ENCODE assay signal across 8 mouse cellular contexts in genomic region chr11:106787131-106788025, GRCm38 (mm10). TPM values are rescaled to one million over a fixed set of nuclear protein-coding genes. Genes with fewer than 3 reads are reported as not detected.
DNase-seq lines count a peak whose midpoint lies in the region; ATAC-seq and TF ChIP-seq lines count a peak whose summit lies in the region.

No protein-coding gene starts in this region.

- under 1% methylated on average over 65 of the region's 65 CpGs for WGBS in forebrain, embryonic 15.5 days
- under 1% methylated on average over 65 of the region's 65 CpGs for WGBS in lung, adult 2 months
- WGBS in neural tube, embryonic 15.5 days = under 1% methylated on average over 65 of the region's 65 CpGs

- peaks cover 44% of the 10 kb centered on the region for H3K36me3 ChIP-seq in forebrain, embryonic 15.5 days
- peaks cover 39% of the 10 kb centered on the region for H3K36me3 ChIP-seq in neural tube, embryonic 15.5 days

- H3K9me3 ChIP-seq in forebrain, embryonic 15.5 days = no peaks in the 10 kb centered on the region
- H3K9me3 ChIP-seq in neural tube, embryonic 15.5 days (replicated peaks) = no peaks in the 10 kb centered on the region

- H3K27ac ChIP-seq in forebrain, embryonic 15.5 days (replicated peaks) = peak overlapping the region; percentile 99
- H3K27ac ChIP-seq in layer of hippocampus, adult 2 months = peak overlapping the region; percentile 100
- peak overlapping the region; percentile 100 for H3K27ac ChIP-seq in neural tube, embryonic 15.5 days (replicated peaks)

- H3K4me1 ChIP-seq in forebrain, embryonic 15.5 days = peaks cover 45% of the 10 kb centered on the region
- H3K4me1 ChIP-seq in lung, adult 2 months (ENCODE audit: control insufficient read depth, insufficient read depth, low read length) = peaks cover 5% of the 10 kb centered on the region
- peaks cover 47% of the 10 kb centered on the region for H3K4me1 ChIP-seq in neural tube, embryonic 15.5 days

- peak overlapping the region; percentile 94 for H3K4me3 ChIP-seq in forebrain, embryonic 15.5 days
- peak overlapping the region; percentile 89 for H3K4me3 ChIP-seq in layer of hippocampus, adult 2 months
- peak overlapping the region; percentile 93 for H3K4me3 ChIP-seq in lung, adult 2 months (replicated peaks; ENCODE audit: extremely low read depth, low read depth, low read length)
- H3K4me3 ChIP-seq in neural tube, embryonic 15.5 days (replicated peaks) = peak overlapping the region; percentile 90

- TF ChIP-seq CTCF in layer of hippocampus, adult 2 months (conservative IDR thresholded peaks at IDR 0.05) = 0 out of 2 replicates have a peak, but pooled peaks have one; percentile 16
- no peak for TF ChIP-seq CTCF in lung, adult 2 months (IDR thresholded peaks at IDR 0.05; ENCODE audit: insufficient read depth, low read length)

- no peaks in the 10 kb centered on the region for H3K27me3 ChIP-seq in forebrain, embryonic 15.5 days
- no peaks in the 10 kb centered on the region for H3K27me3 ChIP-seq in neural tube, embryonic 15.5 days (replicated peaks)

- intact Hi-C loops in heart, postnatal 25 days (cut with DNase I) = no loop called here

- peak overlapping the region; percentile 100 for H3K9ac ChIP-seq in forebrain, embryonic 15.5 days (replicated peaks)
- H3K9ac ChIP-seq in neural tube, embryonic 15.5 days (replicated peaks) = peak overlapping the region; percentile 99

- peak; percentile 42 for ATAC-seq in forebrain, embryonic 15.5 days (replicated peaks)
- ATAC-seq in neural tube, embryonic 15.5 days (ENCODE audit: low FRiP score) = 0 out of 2 replicates have a peak, but pooled peaks have one; percentile 22

- peak; percentile 69; the same call in 1 of the 2 replicates for TF ChIP-seq POLR2A in lung, adult 2 months (IDR thresholded peaks at IDR 0.05; ENCODE audit: borderline replicate concordance, extremely low read depth, low read depth, low read length)

- H3K4me2 ChIP-seq in forebrain, embryonic 15.5 days (replicated peaks) = peak overlapping the region; percentile 73
- H3K4me2 ChIP-seq in neural tube, embryonic 15.5 days = peak overlapping the region; percentile 71

- peak; percentile 81 for DNase-seq in ES-CJ7 (ENCODE audit: low read depth, low spot score)
- peak; percentile 88 for DNase-seq in cerebellum, adult 11 months
- peak; percentile 85 for DNase-seq in heart, postnatal 25 days (ENCODE audit: low spot score)
- peak; percentile 88 to 91 for DNase-seq in layer of hippocampus, adult 2 months (ENCODE audit: low spot score in 2 of 2)
- DNase-seq in lung, adult 2 months = peak; percentile 89
- DNase-seq in testis, postnatal 10 days (ENCODE audit: low spot score) = peak; percentile 94

RNA-seq across cellular contexts. Expression of gene Ddx5, which starts 1.6 kb away (rescaled TPM):
- polyA plus RNA-seq in forebrain, embryonic 15.5 days (2015; fragmentation: Nextera tagmentation; extraction: Ambion mirVana) = 512 and 520 TPM in 2 replicates
- 100 to 1,000 TPM; 310 to 351 TPM for total RNA-seq in heart, postnatal 25 days (2021)
- 100 to 1,000 TPM; 779 to 834 TPM for total RNA-seq in layer of hippocampus, adult 2 months (2021)
- 539 and 718 TPM in 2 replicates for polyA plus RNA-seq in lung, adult 2 months (2012; rRNA removed)
- polyA plus RNA-seq in neural tube, embryonic 15.5 days (2015; fragmentation: Nextera tagmentation; extraction: Ambion mirVana) = 337 and 338 TPM in 2 replicates

RNA-seq across cellular contexts. Expression of gene Cep95, which starts 1.7 kb away (rescaled TPM):
- polyA plus RNA-seq in forebrain, embryonic 15.5 days (2015; fragmentation: Nextera tagmentation; extraction: Ambion mirVana) = 20.5 and 21.2 TPM in 2 replicates
- total RNA-seq in heart, postnatal 25 days (2021) = 1 to 10 TPM; 5.9 to 7.3 TPM
- 10 to 100 TPM; 13.6 to 18.8 TPM for total RNA-seq in layer of hippocampus, adult 2 months (2021)
- 1.9 and 2.9 TPM in 2 replicates for polyA plus RNA-seq in lung, adult 2 months (2012; rRNA removed)
- 15.1 and 16.3 TPM in 2 replicates for polyA plus RNA-seq in neural tube, embryonic 15.5 days (2015; fragmentation: Nextera tagmentation; extraction: Ambion mirVana)

RNA-seq across cellular contexts. Expression of gene Polg2, which starts 8.0 kb away (rescaled TPM):
- 9.9 and 11.0 TPM in 2 replicates for polyA plus RNA-seq in forebrain, embryonic 15.5 days (2015; fragmentation: Nextera tagmentation; extraction: Ambion mirVana)
- total RNA-seq in heart, postnatal 25 days (2021) = 1 to 10 TPM; 4.2 to 4.9 TPM
- 1 to 10 TPM; 3.1 to 5.0 TPM for total RNA-seq in layer of hippocampus, adult 2 months (2021)
- 4.8 and 6.3 TPM in 2 replicates for polyA plus RNA-seq in lung, adult 2 months (2012; rRNA removed)
- polyA plus RNA-seq in neural tube, embryonic 15.5 days (2015; fragmentation: Nextera tagmentation; extraction: Ambion mirVana) = 9.1 and 11.5 TPM in 2 replicates

RNA-seq across cellular contexts. Expression of gene Milr1, which starts 36.4 kb away (rescaled TPM):
- 0.52 and 1.2 TPM in 2 replicates for polyA plus RNA-seq in forebrain, embryonic 15.5 days (2015; fragmentation: Nextera tagmentation; extraction: Ambion mirVana)
- 1 to 10 TPM; 1.1 to 1.6 TPM for total RNA-seq in heart, postnatal 25 days (2021)
- not detected for total RNA-seq in layer of hippocampus, adult 2 months (2021)
- polyA plus RNA-seq in lung, adult 2 months (2012; rRNA removed) = 1.0 and 3.0 TPM in 2 replicates
- polyA plus RNA-seq in neural tube, embryonic 15.5 days (2015; fragmentation: Nextera tagmentation; extraction: Ambion mirVana) = 0.46 and 3.5 TPM in 2 replicates

RNA-seq across cellular contexts. Expression of gene Pecam1, which starts 37.0 kb away (rescaled TPM):
- polyA plus RNA-seq in forebrain, embryonic 15.5 days (2015; fragmentation: Nextera tagmentation; extraction: Ambion mirVana) = 12.1 and 14.3 TPM in 2 replicates
- 100 to 1,000 TPM; 127 to 139 TPM for total RNA-seq in heart, postnatal 25 days (2021)
- 10 to 100 TPM; 15.9 to 20.4 TPM for total RNA-seq in layer of hippocampus, adult 2 months (2021)
- 225 and 283 TPM in 2 replicates for polyA plus RNA-seq in lung, adult 2 months (2012; rRNA removed)
- polyA plus RNA-seq in neural tube, embryonic 15.5 days (2015; fragmentation: Nextera tagmentation; extraction: Ambion mirVana) = 14.4 and 27.3 TPM in 2 replicates

Comparison
In these comparisons a context has a peak if more than half of its experiments do, and no peak if none do; other contexts are left out.
1. Peak in every context shown above with its lines: DNase-seq, ATAC-seq, H3K4me3 ChIP-seq and H3K27ac ChIP-seq.